Mouse (Mus musculus): ENCODE measurements at regions not wholly inside any gene's neighbourhood (a gene's known extent, or its start where the extent isn't known, plus 50 kb on each side); places are given as distances from the start of the nearest gene placed in this dataset.

DNA sequence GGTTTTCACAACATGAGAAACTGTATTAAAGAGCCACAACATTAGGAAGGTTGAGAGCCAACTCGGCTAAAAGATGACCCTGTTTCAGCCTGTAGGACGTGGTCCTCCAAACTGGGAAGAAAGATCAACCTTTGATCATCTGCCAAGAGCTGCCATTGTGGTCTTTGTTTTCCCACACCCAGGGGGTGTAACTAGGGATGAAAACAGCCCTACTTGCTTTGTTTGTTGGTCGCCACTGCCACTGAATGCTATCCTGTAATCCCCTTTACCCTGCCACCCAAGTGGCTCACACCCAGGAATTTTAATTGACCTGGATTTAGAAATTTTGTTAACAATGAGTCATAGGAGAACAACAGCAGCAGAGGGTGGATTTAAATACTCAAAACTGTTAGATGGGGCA lies 414.2 kb downstream of the Bcor start:
- DNase-seq, result no peak
- Histone ChIP-seq H3K4me1 (ENCODE audit: control insufficient read depth, insufficient read depth, low read length) (no peaks in the 10 kb centered on the region), H3K27me3 (ENCODE audit: control insufficient read depth, insufficient read depth, low read length) (no peaks in the 10 kb centered on the region), H3K4me3 (replicated peaks; ENCODE audit: insufficient read depth, low read depth, low read length) (no peak overlapping the region), H3K27ac (ENCODE audit: insufficient read depth, low read length) (no peak overlapping the region)
- TF ChIP-seq CTCF (IDR thresholded peaks at IDR 0.05; ENCODE audit: borderline replicate concordance, insufficient read depth, low read depth, low read length) (no peak), POLR2A (IDR thresholded peaks at IDR 0.05; ENCODE audit: borderline replicate concordance, insufficient read depth, low read length) (no peak)
- 70% methylated on average over 3 of the region's 3 CpGs for WGBS

DNA sequence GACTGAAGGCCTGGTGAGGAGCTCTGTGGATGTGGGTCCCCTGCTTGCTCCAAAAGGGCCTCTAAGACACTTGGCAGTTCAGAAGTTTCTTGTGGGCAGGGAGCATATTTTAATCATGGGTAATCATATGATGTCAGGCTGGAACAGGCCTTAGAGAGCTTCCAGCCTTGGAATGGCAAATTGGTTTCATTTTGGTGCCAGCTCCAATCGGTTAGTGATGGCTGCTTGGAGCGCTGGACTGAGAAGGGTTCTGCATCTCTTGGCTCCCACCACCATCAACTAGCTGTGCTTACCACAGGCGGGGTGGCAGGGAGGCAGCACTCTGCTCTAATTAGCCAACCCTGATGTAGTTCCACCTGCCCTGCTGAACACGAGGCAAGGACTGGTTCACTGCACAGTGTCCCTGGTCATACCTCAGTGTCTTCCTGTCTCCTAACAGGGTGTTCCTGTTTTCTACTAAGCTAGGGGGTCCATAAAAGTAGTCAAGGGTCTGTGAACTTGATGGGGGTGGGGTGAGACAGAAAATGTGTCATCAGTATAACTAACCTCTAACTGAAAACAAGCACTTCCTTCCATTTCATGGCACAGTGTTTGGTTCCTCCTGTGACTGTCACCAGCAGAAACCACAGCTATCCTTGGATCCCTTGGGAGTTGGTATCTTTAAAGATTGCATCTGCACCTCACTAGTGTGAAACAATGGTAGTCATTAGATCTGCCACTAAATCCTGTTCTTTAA lies 412.6 kb downstream of the Bcor start:
- no peak overlapping the region for H3K4me3 ChIP-seq (replicated peaks; ENCODE audit: insufficient read depth, low read depth, low read length)
- no peak overlapping the region for H3K27ac ChIP-seq (ENCODE audit: insufficient read depth, low read length)
- no peaks in the 10 kb centered on the region for H3K27me3 ChIP-seq (ENCODE audit: control insufficient read depth, insufficient read depth, low read length)
- no peaks in the 10 kb centered on the region for H3K4me1 ChIP-seq (ENCODE audit: control insufficient read depth, insufficient read depth, low read length)
- TF ChIP-seq CTCF (IDR thresholded peaks at IDR 0.05; ENCODE audit: borderline replicate concordance, insufficient read depth, low read depth, low read length) (no peak), POLR2A (IDR thresholded peaks at IDR 0.05; ENCODE audit: borderline replicate concordance, insufficient read depth, low read length) (no peak)
- DNase-seq, result no peak
- WGBS, result 78% methylated on average over 4 of the region's 4 CpGs

DNA sequence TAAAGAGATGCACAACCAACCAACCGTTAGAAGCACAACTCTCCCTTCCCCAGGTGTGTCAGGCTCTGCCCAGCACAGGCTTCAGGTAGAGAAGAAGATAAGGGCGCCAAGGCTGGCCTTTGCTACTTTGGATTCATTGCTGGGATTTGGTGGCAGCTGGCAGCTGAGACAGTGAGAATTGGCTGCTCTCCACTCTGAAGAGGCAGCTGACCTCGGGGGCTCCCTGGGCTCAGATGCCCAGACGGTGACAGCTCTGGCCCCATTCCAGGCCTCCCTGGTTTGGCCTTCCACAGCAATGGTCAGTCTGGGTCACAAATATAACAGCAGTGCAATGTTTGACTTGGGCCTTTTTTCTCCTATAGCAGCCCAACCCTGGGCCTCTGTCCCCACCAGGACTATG lies 411.9 kb downstream of the Bcor start:
- Histone ChIP-seq H3K27me3 (ENCODE audit: control insufficient read depth, insufficient read depth, low read length) (no peaks in the 10 kb centered on the region), H3K4me3 (replicated peaks; ENCODE audit: insufficient read depth, low read depth, low read length) (no peak overlapping the region), H3K4me1 (ENCODE audit: control insufficient read depth, insufficient read depth, low read length) (no peaks in the 10 kb centered on the region), H3K27ac (ENCODE audit: insufficient read depth, low read length) (no peak overlapping the region)
- no peak for TF ChIP-seq POLR2A (IDR thresholded peaks at IDR 0.05; ENCODE audit: borderline replicate concordance, insufficient read depth, low read length)
- no peak for TF ChIP-seq CTCF (IDR thresholded peaks at IDR 0.05; ENCODE audit: borderline replicate concordance, insufficient read depth, low read depth, low read length)
- 15% methylated on average over 4 of the region's 4 CpGs for WGBS
- DNase-seq, result peak; percentile 57 to 64

DNA sequence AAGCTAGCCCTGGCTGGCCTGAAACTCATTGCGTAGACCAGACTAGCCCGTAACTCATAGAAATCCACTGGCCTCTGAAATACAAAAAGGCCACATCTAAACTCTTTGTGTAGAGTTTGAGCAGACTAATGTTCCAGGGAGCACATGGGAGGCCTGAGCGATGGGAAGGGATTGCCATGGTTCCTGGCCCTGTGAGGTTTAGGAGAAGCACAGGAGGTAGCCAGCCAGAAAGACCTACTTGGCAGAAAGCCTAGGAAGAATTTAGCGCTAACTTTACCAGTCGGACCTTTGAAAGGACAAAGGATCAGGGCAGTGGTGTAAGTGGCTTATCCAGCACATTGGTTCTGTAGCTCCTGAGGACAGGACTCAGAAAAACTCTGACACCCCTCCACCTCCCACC lies 407.6 kb downstream of the Bcor start:
- WGBS, result 68% methylated on average over 5 of the region's 5 CpGs
- TF ChIP-seq CTCF (IDR thresholded peaks at IDR 0.05; ENCODE audit: borderline replicate concordance, insufficient read depth, low read depth, low read length), result no peak
- Histone ChIP-seq H3K27ac (ENCODE audit: insufficient read depth, low read length) (no peak overlapping the region), H3K4me1 (ENCODE audit: control insufficient read depth, insufficient read depth, low read length) (no peaks in the 10 kb centered on the region), H3K27me3 (ENCODE audit: control insufficient read depth, insufficient read depth, low read length) (no peaks in the 10 kb centered on the region), H3K4me3 (replicated peaks; ENCODE audit: insufficient read depth, low read depth, low read length) (no peak overlapping the region)
- no peak for DNase-seq

DNA sequence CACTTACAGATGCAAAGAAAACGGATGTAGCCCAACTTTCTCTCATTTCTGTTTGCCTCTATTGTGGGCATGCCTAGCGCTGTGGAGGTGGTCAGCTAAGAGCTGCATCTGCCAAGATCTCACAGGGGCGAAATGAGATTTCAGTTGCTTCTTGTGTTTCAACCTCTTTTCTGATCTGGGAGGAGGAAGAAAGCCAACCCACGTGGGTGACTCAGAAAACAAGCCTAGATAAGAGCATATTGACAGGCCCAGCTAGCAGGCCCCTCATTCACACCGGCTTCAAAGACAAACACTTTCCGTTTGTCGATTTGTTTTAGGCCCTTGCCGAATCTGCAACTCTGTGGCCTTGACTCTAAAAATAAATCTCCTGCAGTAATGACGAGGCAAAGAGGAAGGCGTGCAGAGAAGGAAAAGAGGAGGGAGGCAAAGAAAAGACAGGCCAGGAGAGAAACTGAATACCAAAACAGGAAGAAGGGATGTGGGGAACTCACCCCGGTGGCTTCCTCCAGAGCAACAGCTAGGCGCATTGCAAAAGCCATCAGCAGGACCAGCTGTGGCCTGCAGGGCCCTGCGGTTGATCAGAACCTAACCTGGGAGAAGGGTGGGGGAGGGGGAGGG lies 407.1 kb downstream of the Bcor start:
- Histone ChIP-seq H3K4me3 (replicated peaks; ENCODE audit: insufficient read depth, low read depth, low read length) (no peak overlapping the region), H3K4me1 (ENCODE audit: control insufficient read depth, insufficient read depth, low read length) (no peaks in the 10 kb centered on the region), H3K27me3 (ENCODE audit: control insufficient read depth, insufficient read depth, low read length) (no peaks in the 10 kb centered on the region), H3K27ac (ENCODE audit: insufficient read depth, low read length) (no peak overlapping the region)
- no peak for DNase-seq
- WGBS, result 65% methylated on average over 13 of the region's 13 CpGs
- TF ChIP-seq CTCF (IDR thresholded peaks at IDR 0.05; ENCODE audit: borderline replicate concordance, insufficient read depth, low read depth, low read length) (no peak), POLR2A (IDR thresholded peaks at IDR 0.05; ENCODE audit: borderline replicate concordance, insufficient read depth, low read length) (no peak)

DNA sequence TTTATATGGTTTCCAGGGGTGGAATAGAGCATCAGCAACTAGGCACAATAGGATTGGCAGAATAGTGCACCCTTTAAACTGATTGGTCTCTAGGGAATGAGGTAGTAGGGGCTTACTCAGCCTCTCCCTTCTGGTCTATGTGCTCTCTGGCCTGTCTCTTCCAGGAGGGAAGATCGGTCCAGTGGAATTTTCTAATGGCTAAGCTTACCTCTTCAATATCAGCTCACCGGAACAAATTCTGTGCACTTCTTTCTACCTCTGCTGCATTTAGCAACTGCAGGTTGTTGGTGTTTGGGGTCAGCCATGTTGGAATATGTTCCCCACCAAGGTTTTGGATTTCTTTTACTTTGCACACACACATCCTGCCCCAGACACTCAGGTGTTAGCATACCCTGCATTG lies 405.1 kb downstream of the Bcor start:
- Histone ChIP-seq H3K4me3 (replicated peaks; ENCODE audit: insufficient read depth, low read depth, low read length) (no peak overlapping the region), H3K27ac (ENCODE audit: insufficient read depth, low read length) (no peak overlapping the region), H3K4me1 (ENCODE audit: control insufficient read depth, insufficient read depth, low read length) (no peaks in the 10 kb centered on the region), H3K27me3 (ENCODE audit: control insufficient read depth, insufficient read depth, low read length) (no peaks in the 10 kb centered on the region)
- WGBS, result 100% methylated on average over 2 of the region's 2 CpGs
- no peak for TF ChIP-seq CTCF (IDR thresholded peaks at IDR 0.05; ENCODE audit: borderline replicate concordance, insufficient read depth, low read depth, low read length)
- no peak for TF ChIP-seq POLR2A (IDR thresholded peaks at IDR 0.05; ENCODE audit: borderline replicate concordance, insufficient read depth, low read length)
- no peak for DNase-seq

DNA sequence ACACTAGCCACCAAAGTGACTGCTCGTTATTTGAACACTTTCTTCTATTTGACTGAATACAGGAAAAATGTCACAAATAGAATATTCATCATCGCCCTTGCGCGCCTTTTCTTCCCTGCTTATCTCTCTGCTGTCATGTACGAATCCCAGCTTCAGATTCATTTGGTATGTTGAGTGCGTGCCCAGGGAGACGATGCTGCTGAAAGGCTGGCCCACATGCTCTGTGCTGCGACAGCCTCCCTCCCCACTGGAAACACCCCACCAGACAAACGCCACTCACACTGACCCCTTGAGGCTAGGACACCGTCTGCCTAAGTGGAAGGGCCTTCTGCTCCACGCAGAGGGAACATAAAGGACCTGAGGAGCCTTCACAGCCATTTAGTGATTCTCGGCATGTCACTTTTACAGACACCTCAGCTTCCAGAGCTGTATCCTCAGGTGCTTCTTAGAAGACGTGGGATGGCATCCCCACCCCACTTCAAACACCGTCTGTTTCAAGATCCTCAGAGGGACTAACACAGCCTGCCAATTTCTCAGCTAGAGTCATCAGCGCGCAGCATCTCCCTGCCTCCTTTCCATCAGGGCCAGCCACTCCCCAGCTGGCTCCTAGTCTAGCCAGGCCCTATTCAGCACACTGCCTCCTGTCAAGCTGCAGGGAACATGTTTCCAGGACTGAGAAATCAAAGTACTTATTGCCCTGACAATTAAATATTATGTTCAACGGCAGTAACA lies 396.6 kb downstream of the Bcor start:
- 49% methylated on average over 17 of the region's 17 CpGs for WGBS
- peak in 1 of 2 experiments; percentile 33 for DNase-seq

More for the DNA sequence above, 396.6 kb downstream of the Bcor start:
- Histone ChIP-seq H3K4me1 (ENCODE audit: control insufficient read depth, insufficient read depth, low read length) (peaks cover 7% of the 10 kb centered on the region; the same call in 1 of the 2 replicates), H3K27me3 (ENCODE audit: control insufficient read depth, insufficient read depth, low read length) (no peaks in the 10 kb centered on the region), H3K4me3 (replicated peaks; ENCODE audit: insufficient read depth, low read depth, low read length) (no peak overlapping the region), H3K27ac (ENCODE audit: insufficient read depth, low read length) (no peak overlapping the region)
- TF ChIP-seq CTCF (IDR thresholded peaks at IDR 0.05; ENCODE audit: borderline replicate concordance, insufficient read depth, low read depth, low read length) (no peak), POLR2A (IDR thresholded peaks at IDR 0.05; ENCODE audit: borderline replicate concordance, insufficient read depth, low read length) (no peak)
